In genomic region chr7:73552054-73552750, GRCm38 (mm10) we compare ENCODE assay signal across 8 mouse cellular contexts. TPM values are rescaled to one million over a fixed set of nuclear protein-coding genes. Genes with fewer than 3 reads are reported as not detected.
A peak's percentile ranks its signal among the peaks of the same experiment; 100 is the strongest.
DNase-seq lines count a peak whose midpoint lies in the region; ATAC-seq and TF ChIP-seq lines count a peak whose summit lies in the region.

No protein-coding gene starts in this region.

- no peaks in the 10 kb centered on the region for H3K9me3 ChIP-seq in embryonic facial prominence, embryonic 10.5 days
- H3K9me3 ChIP-seq in midbrain, embryonic 15.5 days: no peaks in the 10 kb centered on the region

- H3K36me3 ChIP-seq in embryonic facial prominence, embryonic 10.5 days (replicated peaks): peaks cover 82% of the 10 kb centered on the region
- H3K36me3 ChIP-seq in midbrain, embryonic 15.5 days (replicated peaks): peaks cover 8% of the 10 kb centered on the region; the same call in 1 of the 2 replicates

- H3K4me1 ChIP-seq in embryonic facial prominence, embryonic 10.5 days: peaks cover 8% of the 10 kb centered on the region; the same call in 1 of the 2 replicates
- H3K4me1 ChIP-seq in midbrain, embryonic 15.5 days: peaks cover 17% of the 10 kb centered on the region

- H3K27ac ChIP-seq in left cerebral cortex, adult 2 months: peak overlapping the region; percentile 48; the same call in 1 of the 2 replicates
- H3K27ac ChIP-seq in embryonic facial prominence, embryonic 10.5 days (replicated peaks): no peak overlapping the region
- H3K27ac ChIP-seq in midbrain, embryonic 15.5 days: peak overlapping the region; percentile 25; the same call in 1 of the 2 replicates

- intact Hi-C loops in left cerebral cortex, adult 2 months (cut with DNase I): no loop called here
- intact Hi-C loops in gastrocnemius, postnatal 14 days (cut with DNase I; ENCODE audit: low total_unique reads): no loop called here

- H3K4me2 ChIP-seq in midbrain, embryonic 15.5 days: peak overlapping the region; percentile 44

- no peak for DNase-seq in left cerebral cortex, adult 2 months (ENCODE audit: extremely low spot score in 1 of 2, low spot score in 2 of 2)
- no peak for DNase-seq in left cerebral cortex, adult 11 months (ENCODE audit: low spot score)
- no peak for DNase-seq in embryonic facial prominence, embryonic 10.5 days (ENCODE audit: low spot score)
- DNase-seq in gastrocnemius, postnatal 25 days: no peak
- DNase-seq in gastrocnemius, postnatal 10 days: no peak
- DNase-seq in gastrocnemius, postnatal 14 days: no peak

- H3K9ac ChIP-seq in midbrain, embryonic 15.5 days: no peak overlapping the region; the same call in 1 of the 2 replicates

- ATAC-seq in inflammation-experienced regulatory T-cells, adult 6 months: peak; percentile 57
- ATAC-seq in midbrain, embryonic 15.5 days (replicated peaks): no peak

- 94% methylated on average over 7 of the region's 7 CpGs for WGBS in embryonic facial prominence, embryonic 10.5 days
- 70% methylated on average over 7 of the region's 7 CpGs for WGBS in midbrain, embryonic 15.5 days

- no peaks in the 10 kb centered on the region for H3K27me3 ChIP-seq in embryonic facial prominence, embryonic 10.5 days (replicated peaks; ENCODE audit: low read depth, poor library complexity, severe bottlenecking)
- no peaks in the 10 kb centered on the region for H3K27me3 ChIP-seq in midbrain, embryonic 15.5 days (replicated peaks)

- peak overlapping the region; percentile 91 for H3K4me3 ChIP-seq in left cerebral cortex, adult 2 months
- peak overlapping the region; percentile 20; the same call in 1 of the 2 replicates for H3K4me3 ChIP-seq in embryonic facial prominence, embryonic 10.5 days
- peak overlapping the region; percentile 19; the same call in 1 of the 2 replicates for H3K4me3 ChIP-seq in midbrain, embryonic 15.5 days

- TF ChIP-seq CTCF in left cerebral cortex, adult 2 months (IDR thresholded peaks at IDR 0.05): no peak

RNA-seq across cellular contexts. Expression of gene Chd2, which starts 10.6 kb away (rescaled TPM):
- 10 to 100 TPM; 57.4 to 60.3 TPM for total RNA-seq in left cerebral cortex, adult 2 months (2021)
- polyA plus RNA-seq in embryonic facial prominence, embryonic 10.5 days (2016; fragmentation: Nextera tagmentation; extraction: Ambion mirVana): 49.2 and 54.8 TPM in 2 replicates
- 100 to 1,000 TPM; 120 to 258 (median 210) TPM for polyA plus RNA-seq in inflammation-experienced regulatory T-cells, adult 6 months (2017; shearing (Covaris generic))
- 48.6 and 52.4 TPM in 2 replicates for polyA plus RNA-seq in midbrain, embryonic 15.5 days (2015; fragmentation: Nextera tagmentation; extraction: Ambion mirVana)
- total RNA-seq in gastrocnemius, postnatal 25 days (2021): 10 to 100 TPM; 30.2 to 38.4 TPM
- total RNA-seq in gastrocnemius, postnatal 10 days (2021): 10 to 100 TPM; 42.9 to 57.0 TPM
- total RNA-seq in gastrocnemius, postnatal 14 days (2021): 10 to 100 TPM; 36.7 to 38.2 TPM

Comparison
In these comparisons a context has a peak if more than half of its experiments do, and no peak if none do; other contexts are left out.
1. H3K4me3 ChIP-seq: peak in every context shown above with its lines; median percentile 91 in left cerebral cortex, adult 2 months; 20 in embryonic facial prominence, embryonic 10.5 days; 19 in midbrain, embryonic 15.5 days.